Mouse (Mus musculus) c-Kit-positive CD71-positive TER-119-negative erythroid progenitor cells, embryonic 14.5 days (primary cell): Measurements from ENCODE around the gene Apon.
"Not testable (repeated sequence)": the region's sequence is repeated elsewhere in the genome, so short reads cannot be mapped to it uniquely, and the experiment has no call there.

Experiments
- DNase-seq: peaks from one replicate; pipeline ENCODE4 v3.0.0-alpha.2; 2013; ENCODE audit warnings: low read depth

Apon gene

GRCm38 (mm10) chr10:128253677-128254255, at the start of gene Apon:
Apon (plus strand) TSS chr10:128254096.
- DNase-seq: no peak

- DNase-seq: no peak
Measured at GRCm38 (mm10) chr10:128204941-128205340, 49.0 kb upstream of the Apon start.

- no peak for DNase-seq
Measured at GRCm38 (mm10) chr10:128208326-128208725, 45.6 kb upstream of the Apon start.

GRCm38 (mm10) chr10:128209311-128210009, 44.4 kb upstream of the Apon start:
- DNase-seq: no peak

GRCm38 (mm10) chr10:128210131-128210530, 43.8 kb upstream of the Apon start:
- DNase-seq: no peak

GRCm38 (mm10) chr10:128210954-128211353, 42.9 kb upstream of the Apon start:
- no peak for DNase-seq

- peak; percentile 91 for DNase-seq
Measured at GRCm38 (mm10) chr10:128211390-128212108, 42.3 kb upstream of the Apon start, which contains the start of gene Spryd4. Spryd4 (minus strand) TSS chr10:128211807.

GRCm38 (mm10) chr10:128212148-128212547, 41.7 kb upstream of the Apon start:
- no peak for DNase-seq

GRCm38 (mm10) chr10:128212871-128213323, 41.0 kb upstream of the Apon start:
- DNase-seq: peak; percentile 72

- not testable (repeated sequence) for DNase-seq
Measured at GRCm38 (mm10) chr10:128214112-128214511, 39.8 kb upstream of the Apon start.

GRCm38 (mm10) chr10:128214981-128215380, 38.9 kb upstream of the Apon start:
- no peak for DNase-seq

- DNase-seq: no peak
Measured at GRCm38 (mm10) chr10:128218387-128219117, 35.3 kb upstream of the Apon start.

GRCm38 (mm10) chr10:128221533-128222286, 32.2 kb upstream of the Apon start:
- no peak for DNase-seq

GRCm38 (mm10) chr10:128225064-128225463, 28.8 kb upstream of the Apon start:
- DNase-seq: no peak

GRCm38 (mm10) chr10:128225538-128225937, 28.4 kb upstream of the Apon start, which contains the start of gene Mip:
Mip (plus strand) TSS chr10:128225838.
- no peak for DNase-seq

- no peak for DNase-seq
Measured at GRCm38 (mm10) chr10:128227592-128227991, 26.3 kb upstream of the Apon start.

GRCm38 (mm10) chr10:128228009-128228408, 25.9 kb upstream of the Apon start:
- no peak for DNase-seq

GRCm38 (mm10) chr10:128230582-128230981, 23.3 kb upstream of the Apon start:
- no peak for DNase-seq

GRCm38 (mm10) chr10:128231146-128231545, 22.8 kb upstream of the Apon start:
- no peak for DNase-seq

- DNase-seq: peak; percentile 63
Measured at GRCm38 (mm10) chr10:128231697-128232419, 22.0 kb upstream of the Apon start, which contains the start of gene Timeless. Timeless (plus strand) TSS chr10:128232065.
